Mouse (Mus musculus): ENCODE measurements around the gene Clgn. TPM values are rescaled to one million over a fixed set of nuclear protein-coding genes. Genes with fewer than 3 reads are reported as not detected.

Gene Clgn
- 0.03 TPM in 1 of 2 replicates, not detected in the other for polyA plus RNA-seq (2012; rRNA removed)

- Histone ChIP-seq H3K27me3 (ENCODE audit: control insufficient read depth, insufficient read depth, low read length) (peaks cover 7% of the 10 kb centered on the region; the same call in 1 of the 2 replicates), H3K4me3 (ENCODE audit: control insufficient read depth, insufficient read depth, low read length) (no peak within 1 kb of the TSS), H3K36me3 (ENCODE audit: control insufficient read depth, insufficient read depth, low read length) (no peaks in the 10 kb centered on the region), H3K27ac (ENCODE audit: control insufficient read depth, insufficient read depth, low read length) (no peak within 1 kb of the TSS), H3K4me1 (replicated peaks; ENCODE audit: control insufficient read depth, insufficient read depth, low read length) (peaks cover 5% of the 10 kb centered on the region; the same call in 1 of the 2 replicates)
- 4% methylated on average over 41 of the region's 41 CpGs for WGBS
- DNase-seq: peak; percentile 34
- TF ChIP-seq CTCF (IDR thresholded peaks at IDR 0.05; ENCODE audit: borderline replicate concordance, control insufficient read depth, extremely low read depth, insufficient read depth, low read length, poor library complexity): no peak
- no peak for TF ChIP-seq POLR2A (IDR thresholded peaks at IDR 0.05; ENCODE audit: control insufficient read depth, extremely low read depth, insufficient read depth, low read length, poor library complexity)
Measured at GRCm38 (mm10) chr8:83389316-83390005, at the start of gene Clgn. Clgn (plus strand) TSS chr8:83389867.

- DNase-seq: no peak
- Histone ChIP-seq H3K27me3 (ENCODE audit: control insufficient read depth, insufficient read depth, low read length) (no peaks in the 10 kb centered on the region), H3K36me3 (ENCODE audit: control insufficient read depth, insufficient read depth, low read length) (no peaks in the 10 kb centered on the region), H3K4me1 (replicated peaks; ENCODE audit: control insufficient read depth, insufficient read depth, low read length) (no peaks in the 10 kb centered on the region), H3K4me3 (ENCODE audit: control insufficient read depth, insufficient read depth, low read length) (no peak overlapping the region), H3K27ac (ENCODE audit: control insufficient read depth, insufficient read depth, low read length) (no peak overlapping the region)
- WGBS: 97% methylated on average over 3 of the region's 3 CpGs
- no peak for TF ChIP-seq POLR2A (IDR thresholded peaks at IDR 0.05; ENCODE audit: control insufficient read depth, extremely low read depth, insufficient read depth, low read length, poor library complexity)
- TF ChIP-seq CTCF (IDR thresholded peaks at IDR 0.05; ENCODE audit: borderline replicate concordance, control insufficient read depth, extremely low read depth, insufficient read depth, low read length, poor library complexity): no peak
Measured at GRCm38 (mm10) chr8:83342076-83342475, 47.6 kb upstream of the Clgn start.

DNA sequence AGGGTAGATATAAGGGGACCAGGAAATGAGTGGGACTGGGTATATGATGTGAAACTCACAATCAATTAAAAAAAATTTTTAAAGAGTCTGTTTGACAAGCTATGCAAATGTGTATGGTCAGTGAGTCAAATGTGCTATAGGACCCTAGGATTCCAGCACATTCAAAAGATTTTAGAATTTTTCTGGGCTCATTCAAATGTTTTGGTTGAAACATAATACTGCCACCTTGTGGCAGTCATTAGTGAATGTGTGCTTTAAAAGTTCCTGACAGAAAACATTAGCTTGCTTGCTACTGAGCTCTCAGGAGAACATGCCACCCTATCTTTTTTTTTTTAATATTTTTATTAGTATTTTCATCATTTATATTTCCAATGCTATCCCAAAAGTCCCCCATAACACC lies 47.0 kb upstream of the Clgn start:
- DNase-seq: no peak
- TF ChIP-seq POLR2A (IDR thresholded peaks at IDR 0.05; ENCODE audit: control insufficient read depth, extremely low read depth, insufficient read depth, low read length, poor library complexity): no peak
- TF ChIP-seq CTCF (IDR thresholded peaks at IDR 0.05; ENCODE audit: borderline replicate concordance, control insufficient read depth, extremely low read depth, insufficient read depth, low read length, poor library complexity): no peak
- Histone ChIP-seq H3K4me3 (ENCODE audit: control insufficient read depth, insufficient read depth, low read length) (no peak overlapping the region), H3K27me3 (ENCODE audit: control insufficient read depth, insufficient read depth, low read length) (no peaks in the 10 kb centered on the region), H3K36me3 (ENCODE audit: control insufficient read depth, insufficient read depth, low read length) (no peaks in the 10 kb centered on the region), H3K4me1 (replicated peaks; ENCODE audit: control insufficient read depth, insufficient read depth, low read length) (no peaks in the 10 kb centered on the region), H3K27ac (ENCODE audit: control insufficient read depth, insufficient read depth, low read length) (no peak overlapping the region)

GRCm38 (mm10) chr8:83348263-83348662 lies 41.4 kb upstream of the Clgn start, which contains the start of gene Mgat4d:
Mgat4d (plus strand) TSS chr8:83348471.
- WGBS: 83% methylated on average over 18 of the region's 18 CpGs
- H3K27me3 ChIP-seq (ENCODE audit: control insufficient read depth, insufficient read depth, low read length): no peaks in the 10 kb centered on the region
- no peaks in the 10 kb centered on the region for H3K4me1 ChIP-seq (replicated peaks; ENCODE audit: control insufficient read depth, insufficient read depth, low read length)
- H3K36me3 ChIP-seq (ENCODE audit: control insufficient read depth, insufficient read depth, low read length): no peaks in the 10 kb centered on the region
- H3K27ac ChIP-seq (ENCODE audit: control insufficient read depth, insufficient read depth, low read length): no peak within 1 kb of the TSS
- H3K4me3 ChIP-seq (ENCODE audit: control insufficient read depth, insufficient read depth, low read length): no peak within 1 kb of the TSS
- no peak for TF ChIP-seq POLR2A (IDR thresholded peaks at IDR 0.05; ENCODE audit: control insufficient read depth, extremely low read depth, insufficient read depth, low read length, poor library complexity)
- no peak for TF ChIP-seq CTCF (IDR thresholded peaks at IDR 0.05; ENCODE audit: borderline replicate concordance, control insufficient read depth, extremely low read depth, insufficient read depth, low read length, poor library complexity)
- DNase-seq: no peak

- H3K4me3 ChIP-seq (ENCODE audit: control insufficient read depth, insufficient read depth, low read length): no peak overlapping the region
- H3K27ac ChIP-seq (ENCODE audit: control insufficient read depth, insufficient read depth, low read length): no peak overlapping the region
- H3K36me3 ChIP-seq (ENCODE audit: control insufficient read depth, insufficient read depth, low read length): no peaks in the 10 kb centered on the region
- WGBS: 96% methylated on average over 2 of the region's 2 CpGs
- no peak for DNase-seq
- H3K27me3 ChIP-seq (ENCODE audit: control insufficient read depth, insufficient read depth, low read length): no peaks in the 10 kb centered on the region
- no peaks in the 10 kb centered on the region for H3K4me1 ChIP-seq (replicated peaks; ENCODE audit: control insufficient read depth, insufficient read depth, low read length)
- TF ChIP-seq POLR2A (IDR thresholded peaks at IDR 0.05; ENCODE audit: control insufficient read depth, extremely low read depth, insufficient read depth, low read length, poor library complexity): no peak
- TF ChIP-seq CTCF (IDR thresholded peaks at IDR 0.05; ENCODE audit: borderline replicate concordance, control insufficient read depth, extremely low read depth, insufficient read depth, low read length, poor library complexity): no peak
Measured at GRCm38 (mm10) chr8:83351315-83351714, 38.4 kb upstream of the Clgn start.

- no peaks in the 10 kb centered on the region for H3K27me3 ChIP-seq (ENCODE audit: control insufficient read depth, insufficient read depth, low read length)
- no peak for DNase-seq
- no peaks in the 10 kb centered on the region for H3K36me3 ChIP-seq (ENCODE audit: control insufficient read depth, insufficient read depth, low read length)
- WGBS: 91% methylated on average over 7 of the region's 7 CpGs
- no peaks in the 10 kb centered on the region for H3K4me1 ChIP-seq (replicated peaks; ENCODE audit: control insufficient read depth, insufficient read depth, low read length)
- H3K27ac ChIP-seq (ENCODE audit: control insufficient read depth, insufficient read depth, low read length): no peak overlapping the region
- no peak for TF ChIP-seq CTCF (IDR thresholded peaks at IDR 0.05; ENCODE audit: borderline replicate concordance, control insufficient read depth, extremely low read depth, insufficient read depth, low read length, poor library complexity)
- no peak for TF ChIP-seq POLR2A (IDR thresholded peaks at IDR 0.05; ENCODE audit: control insufficient read depth, extremely low read depth, insufficient read depth, low read length, poor library complexity)
- no peak overlapping the region for H3K4me3 ChIP-seq (ENCODE audit: control insufficient read depth, insufficient read depth, low read length)
Measured at GRCm38 (mm10) chr8:83363156-83363769, 26.4 kb upstream of the Clgn start.

Data from thymus, adult 2 months (tissue).